Mouse (Mus musculus) neutrophil, adult 59 days (primary cell): Measurements from ENCODE around the gene Znrd1as. TPM values are rescaled to one million over a fixed set of nuclear protein-coding genes. Genes with fewer than 3 reads are reported as not detected.

Source experiments
- total RNA-seq, 2 experiments: library from RNA; stranded (reverse); gene quantifications; 1 replicate in 1 of 2; 2 replicates in 1 of 2; pipeline ENCODE4 v1.2.4; 2023

The Znrd1as gene
- total RNA-seq, result 1 to 10 TPM in 1 of 2 experiments, under 1 TPM in 1; 0.71 to 1.4 TPM

GRCm38 (mm10) chr17:36957999-36958743, at the start of gene Znrd1as, which contains the start of gene Znrd1:
Znrd1as (plus strand) TSS chr17:36958592.
Znrd1 (minus strand) TSS chr17:36958559.

DNA sequence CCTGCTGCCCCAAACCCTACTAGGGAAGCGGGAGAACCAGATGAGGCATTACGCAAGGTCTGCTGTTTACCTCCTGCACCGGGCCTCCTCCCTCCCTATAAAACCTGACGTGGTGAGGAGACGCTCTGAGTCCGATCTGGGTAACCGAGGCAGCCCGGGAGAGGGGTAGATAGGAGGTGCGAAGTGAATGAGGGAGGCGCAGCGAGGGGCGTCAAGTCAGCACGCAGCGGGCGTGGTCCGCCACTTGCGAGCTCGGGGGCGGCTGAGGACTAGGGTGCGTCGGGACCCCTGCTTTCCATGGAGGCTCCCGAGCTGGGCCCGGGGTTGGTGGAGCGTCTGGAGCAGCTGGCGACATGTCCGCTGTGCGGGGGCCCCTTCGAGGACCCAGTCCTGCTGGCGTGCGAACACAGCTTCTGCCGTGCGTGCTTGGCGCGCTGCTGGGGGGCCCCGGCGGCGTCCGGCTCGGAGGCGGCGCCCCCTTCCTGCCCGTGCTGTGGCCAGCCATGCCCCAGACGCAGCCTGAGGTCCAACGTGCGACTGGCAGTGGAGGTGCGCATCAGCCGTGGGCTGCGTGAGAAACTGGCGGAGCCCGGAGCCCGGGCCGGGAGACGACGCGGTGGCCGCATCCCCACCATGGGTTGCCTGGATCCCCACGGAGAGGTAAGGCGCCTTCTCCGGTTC, 15.5 kb upstream of the Znrd1as start, which contains the start of gene Rnf39:
Gene Rnf39 (plus strand): TSS at position 128 of the 681 bp plus-strand sequence.

DNA sequence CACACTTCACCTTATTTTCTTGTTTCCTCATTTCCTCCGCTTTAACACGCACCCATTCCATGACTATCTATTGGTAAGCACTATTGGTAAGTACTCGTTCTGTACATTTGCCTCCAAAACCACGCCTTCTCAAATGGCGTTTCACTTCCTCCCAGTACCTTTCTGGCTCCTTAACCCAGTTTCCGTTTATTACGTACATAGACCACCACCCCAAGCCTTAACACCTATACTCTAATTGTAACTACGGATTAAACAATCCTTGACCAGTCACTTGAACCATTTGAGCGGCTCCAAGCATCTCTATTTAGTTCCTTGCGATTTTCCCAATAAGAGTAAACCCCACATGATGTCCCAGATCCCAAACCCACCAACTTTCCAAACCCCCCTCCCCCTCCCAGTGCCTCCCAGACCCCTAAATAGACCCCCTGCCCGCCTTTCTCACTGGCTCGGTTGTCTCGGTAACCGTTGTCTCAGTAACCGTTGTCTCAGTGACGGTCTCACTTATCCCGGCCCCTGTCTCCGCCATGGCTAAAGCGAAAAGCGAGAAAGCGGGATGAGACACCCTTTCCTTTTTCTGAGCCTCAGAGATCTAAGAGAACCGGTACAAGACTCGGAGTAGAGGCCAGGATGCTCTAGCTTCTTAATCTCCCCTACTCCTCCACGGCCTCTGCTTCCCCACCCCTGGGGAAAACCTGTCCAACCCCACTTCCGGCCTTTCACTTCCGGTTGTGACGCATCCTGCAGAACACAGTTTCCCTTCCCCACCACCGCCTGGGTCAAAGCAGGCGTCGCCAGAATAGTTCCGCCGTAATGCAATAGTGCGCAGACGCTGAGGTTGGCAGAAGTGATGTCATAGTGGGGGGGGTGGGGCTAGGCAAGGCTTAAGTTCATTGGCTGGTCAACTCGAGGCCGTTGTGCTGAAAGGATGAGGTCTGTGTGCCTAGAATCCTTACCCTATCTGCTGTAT, 7.1 kb upstream of the Znrd1as start, which contains the start of gene Ppp1r11:
Gene Ppp1r11 (minus strand): TSS at position 761 of the 967 bp plus-strand sequence.

GRCm38 (mm10) chr17:36981221-36981813, 22.9 kb downstream of the Znrd1as start, which contains the start of gene 2410137M14Rik:
2410137M14Rik (minus strand) TSS chr17:36981237.

DNA sequence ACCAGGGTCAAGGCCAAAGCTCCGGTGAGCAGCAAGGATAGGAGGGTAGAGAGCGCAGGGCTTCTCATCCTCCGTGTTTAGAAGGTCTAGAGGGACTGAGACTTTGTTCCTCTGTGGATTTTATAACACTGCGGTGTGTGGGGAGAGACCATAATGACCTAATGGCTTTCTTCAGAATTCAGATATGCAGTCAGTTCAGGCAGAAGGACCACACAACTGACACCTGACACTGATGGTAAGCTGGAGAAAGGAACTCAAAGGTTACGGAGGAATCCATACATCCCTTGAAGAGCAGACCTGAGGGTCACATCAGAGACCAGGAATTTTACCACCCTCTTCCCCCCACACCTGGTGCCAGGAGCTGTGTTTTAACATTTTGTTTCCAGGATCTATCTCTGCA, 31.0 kb downstream of the Znrd1as start, which contains the start of gene H2-M5:
Gene H2-M5 (minus strand): TSS at position 101 of the 400 bp plus-strand sequence.

GRCm38 (mm10) chr17:37000863-37001262, 42.5 kb downstream of the Znrd1as start, which contains the start of gene Zfp57:
Zfp57 (plus strand) TSS chr17:37001163.

Other genes starting within 250 kb of the Znrd1as start
- not detected for gene H2-M10.5, start 185.7 kb upstream of the Znrd1as start, total RNA-seq
- not detected for gene H2-M10.6, start 146.4 kb upstream of the Znrd1as start, total RNA-seq
- gene Trim26, start 121.5 kb upstream of the Znrd1as start, total RNA-seq, result 10 to 100 TPM; 35.8 to 40.7 TPM
- gene Trim15, start 91.4 kb upstream of the Znrd1as start, total RNA-seq, result not detected
- 1 to 10 TPM; 3.2 to 7.3 TPM for gene Trim10, start 89.0 kb upstream of the Znrd1as start, total RNA-seq
- not detected for gene Trim40, start 68.5 kb upstream of the Znrd1as start, total RNA-seq
- gene Trim31, start 60.5 kb upstream of the Znrd1as start, total RNA-seq, result not detected
- not detected for gene Rnf39, start 15.7 kb upstream of the Znrd1as start, total RNA-seq
- gene Ppp1r11, start 6.9 kb upstream of the Znrd1as start, total RNA-seq, result 10 to 100 TPM; 35.3 to 41.2 TPM
- 10 to 100 TPM; 30.2 to 31.6 TPM for gene Znrd1, start within 50 bp of the Znrd1as start, total RNA-seq
- gene 2410137M14Rik, start 22.6 kb downstream of the Znrd1as start, total RNA-seq, result not detected
- not detected for gene H2-M5, start 30.9 kb downstream of the Znrd1as start, total RNA-seq
- gene Zfp57, start 42.6 kb downstream of the Znrd1as start, total RNA-seq, result not detected
- gene Mog, start 64.8 kb downstream of the Znrd1as start, total RNA-seq, result not detected
- gene Gabbr1, start 87.4 kb downstream of the Znrd1as start, total RNA-seq, result 100 to 1,000 TPM; 119 to 127 TPM
- gene Olfr90, start 129.9 kb downstream of the Znrd1as start, total RNA-seq, result not detected
- not detected for gene Olfr91, start 139.7 kb downstream of the Znrd1as start, total RNA-seq
- not detected for gene Olfr92, start 161.5 kb downstream of the Znrd1as start, total RNA-seq
- gene Olfr93, start 202.9 kb downstream of the Znrd1as start, total RNA-seq, result not detected
- not detected for gene Ubd, start 235.3 kb downstream of the Znrd1as start, total RNA-seq
- not detected for gene Olfr94, start 242.4 kb downstream of the Znrd1as start, total RNA-seq